Mouse (Mus musculus): ENCODE results near the gene Zmynd8. TPM values are rescaled to one million over a fixed set of nuclear protein-coding genes. Genes with fewer than 3 reads are reported as not detected.
A peak's percentile ranks its signal among the peaks of the same experiment; 100 is the strongest.

Gene Zmynd8
- polyA plus RNA-seq, 1 experiment from 2014 or later: 54.5 TPM

DNA sequence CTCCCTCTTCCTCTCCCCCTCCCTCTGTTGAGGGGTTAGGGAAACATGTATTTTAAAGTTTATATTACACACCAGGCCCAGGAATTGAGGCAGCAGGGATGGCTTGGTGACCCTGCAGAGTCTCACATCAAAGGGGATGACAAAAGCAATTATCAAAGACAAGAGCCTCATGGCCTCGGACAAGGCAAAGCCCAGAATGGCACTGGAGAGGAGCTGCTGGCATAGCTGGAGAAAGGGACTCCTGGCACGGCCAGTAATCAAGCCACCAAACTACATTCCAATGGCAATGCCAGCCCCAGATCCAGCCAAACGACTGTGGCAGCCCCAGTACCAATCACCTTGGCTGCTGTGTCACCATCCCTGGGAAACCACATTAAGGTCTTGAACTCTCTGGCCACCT lies 26.3 kb upstream of the Zmynd8 start:
- no peaks in the 10 kb centered on the region for H3K9me3 ChIP-seq (ENCODE audit: control insufficient read depth, low read length)
- no peak overlapping the region for H3K4me3 ChIP-seq (ENCODE audit: low read depth, low read length)
- H3K4me2 ChIP-seq (ENCODE audit: low read depth): no peak overlapping the region
- WGBS: 50% methylated on average over 3 of the region's 3 CpGs
- DNase-seq (ENCODE audit: low spot score) (no peak), ATAC-seq (ENCODE audit: insufficient read depth, low FRiP score, low TSS enrichment) (no peak)
- H3K4me1 ChIP-seq (ENCODE audit: control insufficient read depth, insufficient read depth, low read length): no peaks in the 10 kb centered on the region
- no peak overlapping the region for H3K27ac ChIP-seq (ENCODE audit: low read depth, low read length)
- no peaks in the 10 kb centered on the region for H3K36me3 ChIP-seq (ENCODE audit: control insufficient read depth, insufficient read depth, low read length)
- H3K27me3 ChIP-seq (ENCODE audit: control insufficient read depth, insufficient read depth, low read length): no peaks in the 10 kb centered on the region
- H3K9ac ChIP-seq (ENCODE audit: low read length): no peak overlapping the region

DNA sequence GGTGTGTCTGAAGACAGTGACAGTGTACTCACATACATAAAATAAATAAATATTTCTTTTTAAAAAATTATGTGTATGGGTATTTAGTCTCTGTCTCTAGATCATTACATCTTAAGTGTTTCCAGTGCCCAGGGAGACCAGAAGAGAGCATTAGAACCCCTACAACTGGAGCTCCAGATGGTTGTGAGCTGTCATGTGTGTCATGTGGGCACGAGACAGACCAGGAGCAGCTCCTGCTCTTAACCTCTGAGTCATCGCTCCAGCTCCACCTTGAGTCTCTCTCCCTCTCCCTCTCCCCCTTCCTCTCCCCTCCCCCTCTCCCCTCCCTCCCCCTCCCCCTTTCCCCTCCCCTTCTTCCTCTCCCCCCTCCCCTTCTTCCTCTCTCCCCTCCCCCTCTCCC lies 25.9 kb upstream of the Zmynd8 start:
- no peaks in the 10 kb centered on the region for H3K9me3 ChIP-seq (ENCODE audit: control insufficient read depth, low read length)
- ATAC-seq (ENCODE audit: insufficient read depth, low FRiP score, low TSS enrichment) (no peak), DNase-seq (ENCODE audit: low spot score) (no peak)
- H3K36me3 ChIP-seq (ENCODE audit: control insufficient read depth, insufficient read depth, low read length): no peaks in the 10 kb centered on the region
- no peaks in the 10 kb centered on the region for H3K4me1 ChIP-seq (ENCODE audit: control insufficient read depth, insufficient read depth, low read length)
- H3K27me3 ChIP-seq (ENCODE audit: control insufficient read depth, insufficient read depth, low read length): no peaks in the 10 kb centered on the region
- WGBS: 75% methylated on average over 2 of the region's 2 CpGs
- no peak overlapping the region for H3K4me2 ChIP-seq (ENCODE audit: low read depth)
- no peak overlapping the region for H3K27ac ChIP-seq (ENCODE audit: low read depth, low read length)
- no peak overlapping the region for H3K4me3 ChIP-seq (ENCODE audit: low read depth, low read length)
- H3K9ac ChIP-seq (ENCODE audit: low read length): no peak overlapping the region

DNA sequence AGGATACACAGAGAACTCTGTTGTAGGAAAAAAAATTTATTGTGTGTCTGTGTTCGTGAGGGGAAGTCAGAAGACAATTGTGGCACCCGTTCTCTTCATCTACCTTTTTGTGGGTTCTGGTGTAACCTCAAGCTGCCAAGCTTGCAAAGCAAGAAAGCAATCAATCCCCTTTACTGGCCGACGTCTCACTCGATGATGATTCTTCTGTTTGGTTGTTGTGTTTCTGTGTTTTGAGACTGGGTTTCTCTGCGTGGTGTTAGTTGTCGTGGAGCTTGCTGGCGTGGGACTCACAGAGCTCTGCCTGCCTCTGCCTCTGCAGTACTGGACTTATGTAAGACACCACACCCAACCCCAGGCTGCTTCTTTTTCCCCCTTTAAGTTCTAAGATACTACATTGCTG lies 24.9 kb upstream of the Zmynd8 start:
- no peaks in the 10 kb centered on the region for H3K4me1 ChIP-seq (ENCODE audit: control insufficient read depth, insufficient read depth, low read length)
- H3K27me3 ChIP-seq (ENCODE audit: control insufficient read depth, insufficient read depth, low read length): no peaks in the 10 kb centered on the region
- ATAC-seq (ENCODE audit: insufficient read depth, low FRiP score, low TSS enrichment) (no peak), DNase-seq (ENCODE audit: low spot score) (no peak)
- H3K9me3 ChIP-seq (ENCODE audit: control insufficient read depth, low read length): no peaks in the 10 kb centered on the region
- H3K4me2 ChIP-seq (ENCODE audit: low read depth): no peak overlapping the region
- H3K9ac ChIP-seq (ENCODE audit: low read length): no peak overlapping the region
- H3K27ac ChIP-seq (ENCODE audit: low read depth, low read length): no peak overlapping the region
- 88% methylated on average over 8 of the region's 8 CpGs for WGBS
- H3K4me3 ChIP-seq (ENCODE audit: low read depth, low read length): no peak overlapping the region
- H3K36me3 ChIP-seq (ENCODE audit: control insufficient read depth, insufficient read depth, low read length): no peaks in the 10 kb centered on the region

DNA sequence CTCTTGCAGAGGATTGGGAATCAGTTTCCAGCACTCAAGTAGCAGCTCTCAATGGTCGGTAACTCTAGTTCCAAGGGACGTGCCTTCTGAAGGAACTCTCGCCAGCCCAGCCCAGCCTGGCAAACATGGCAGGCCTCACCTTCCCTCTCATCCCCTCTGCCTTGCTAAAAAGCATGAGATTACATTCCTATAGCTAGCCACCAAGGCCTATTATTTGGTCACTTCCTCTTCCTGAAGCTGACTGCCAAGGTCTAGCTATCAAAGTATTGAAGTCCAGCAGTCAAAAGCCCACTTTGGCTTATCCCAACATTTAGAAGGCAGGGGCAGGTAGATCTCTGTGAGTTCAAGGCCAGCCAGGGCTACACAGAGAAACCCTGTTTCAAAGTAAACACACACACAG lies 24.2 kb upstream of the Zmynd8 start:
- no peak for DNase-seq (ENCODE audit: low spot score)
- H3K4me1 ChIP-seq (ENCODE audit: control insufficient read depth, insufficient read depth, low read length): no peaks in the 10 kb centered on the region
- no peak overlapping the region for H3K9ac ChIP-seq (ENCODE audit: low read length)
- 91% methylated on average over 3 of the region's 3 CpGs for whole genome bisulfite sequencing
- H3K36me3 ChIP-seq (ENCODE audit: control insufficient read depth, insufficient read depth, low read length): no peaks in the 10 kb centered on the region
- no peak overlapping the region for H3K4me3 ChIP-seq (ENCODE audit: low read depth, low read length)
- no peak overlapping the region for H3K27ac ChIP-seq (ENCODE audit: low read depth, low read length)
- no peak overlapping the region for H3K4me2 ChIP-seq (ENCODE audit: low read depth)
- H3K27me3 ChIP-seq (ENCODE audit: control insufficient read depth, insufficient read depth, low read length): no peaks in the 10 kb centered on the region
- no peak for ATAC-seq (ENCODE audit: insufficient read depth, low FRiP score, low TSS enrichment)
- no peaks in the 10 kb centered on the region for H3K9me3 ChIP-seq (ENCODE audit: control insufficient read depth, low read length)

DNA sequence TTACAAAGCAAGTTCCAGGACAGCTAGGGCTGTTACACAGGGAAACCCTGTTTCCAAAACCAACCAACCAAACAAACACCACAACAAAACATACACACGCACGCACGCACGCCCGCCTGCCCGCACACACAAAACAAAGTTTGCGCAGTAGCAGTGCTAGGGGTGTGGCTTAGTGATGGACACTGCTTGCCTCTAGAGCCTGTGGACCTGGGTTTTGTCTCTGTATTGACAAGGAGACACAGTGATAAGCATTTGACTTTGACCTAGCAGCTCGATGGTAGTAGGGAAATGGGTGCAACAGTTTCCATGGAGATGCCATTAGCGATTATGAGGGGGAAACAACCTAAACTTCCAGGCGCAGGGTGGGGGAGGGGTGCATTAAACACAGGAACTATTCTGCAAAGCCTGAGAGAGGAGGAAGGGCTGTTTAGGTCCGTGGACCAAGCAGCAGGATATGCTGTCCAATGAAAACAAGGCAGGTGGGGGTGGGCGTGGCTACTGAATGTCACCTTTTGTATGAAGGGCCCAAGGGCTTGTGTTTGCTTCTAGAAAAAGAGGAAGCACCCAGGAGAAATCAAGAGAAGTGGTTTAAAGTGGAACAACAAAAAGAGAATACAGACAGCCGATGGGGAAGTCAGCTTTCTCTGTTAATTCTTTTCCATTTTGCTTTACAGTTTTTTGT lies 23.4 kb upstream of the Zmynd8 start:
- H3K9me3 ChIP-seq (ENCODE audit: control insufficient read depth, low read length): no peaks in the 10 kb centered on the region
- DNase-seq (ENCODE audit: low spot score) (no peak), ATAC-seq (ENCODE audit: insufficient read depth, low FRiP score, low TSS enrichment) (no peak)
- no peak overlapping the region for H3K4me3 ChIP-seq (ENCODE audit: low read depth, low read length)
- H3K36me3 ChIP-seq (ENCODE audit: control insufficient read depth, insufficient read depth, low read length): no peaks in the 10 kb centered on the region
- no peak overlapping the region for H3K4me2 ChIP-seq (ENCODE audit: low read depth)
- H3K4me1 ChIP-seq (ENCODE audit: control insufficient read depth, insufficient read depth, low read length): no peaks in the 10 kb centered on the region
- H3K9ac ChIP-seq (ENCODE audit: low read length): no peak overlapping the region
- no peaks in the 10 kb centered on the region for H3K27me3 ChIP-seq (ENCODE audit: control insufficient read depth, insufficient read depth, low read length)
- 63% methylated on average over 13 of the region's 13 CpGs for WGBS
- no peak overlapping the region for H3K27ac ChIP-seq (ENCODE audit: low read depth, low read length)

DNA sequence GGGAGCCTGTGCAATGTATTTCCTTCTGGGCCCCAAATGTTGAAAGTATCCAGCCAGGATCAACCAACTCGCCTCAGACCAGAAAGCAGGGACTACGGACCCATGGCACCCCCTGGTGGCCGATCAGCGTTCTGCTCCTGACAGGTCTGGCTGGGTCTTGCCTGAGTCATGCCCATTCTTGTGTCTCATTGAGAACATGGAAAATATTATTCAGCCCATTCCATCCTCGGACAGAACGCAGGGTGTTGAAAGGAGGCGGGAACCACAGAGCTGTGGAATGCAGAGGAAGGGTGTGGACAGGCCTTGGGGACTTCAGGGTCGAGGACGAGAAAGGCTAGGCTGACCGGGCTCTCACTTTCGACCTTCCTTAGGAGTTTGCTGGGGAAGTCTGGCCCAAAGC lies 15.5 kb upstream of the Zmynd8 start:
- DNase-seq (ENCODE audit: low spot score) (peak; percentile 90), ATAC-seq (ENCODE audit: insufficient read depth, low FRiP score, low TSS enrichment) (no peak)
- H3K4me3 ChIP-seq (ENCODE audit: low read depth, low read length): no peak overlapping the region
- H3K4me1 ChIP-seq (ENCODE audit: control insufficient read depth, insufficient read depth, low read length): no peaks in the 10 kb centered on the region
- no peaks in the 10 kb centered on the region for H3K27me3 ChIP-seq (ENCODE audit: control insufficient read depth, insufficient read depth, low read length)
- WGBS: 28% methylated on average over 11 of the region's 11 CpGs
- no peak overlapping the region for H3K9ac ChIP-seq (ENCODE audit: low read length)
- H3K4me2 ChIP-seq (ENCODE audit: low read depth): no peak overlapping the region
- no peaks in the 10 kb centered on the region for H3K36me3 ChIP-seq (ENCODE audit: control insufficient read depth, insufficient read depth, low read length)
- H3K9me3 ChIP-seq (ENCODE audit: control insufficient read depth, low read length): no peaks in the 10 kb centered on the region
- H3K27ac ChIP-seq (ENCODE audit: low read depth, low read length): no peak overlapping the region

DNA sequence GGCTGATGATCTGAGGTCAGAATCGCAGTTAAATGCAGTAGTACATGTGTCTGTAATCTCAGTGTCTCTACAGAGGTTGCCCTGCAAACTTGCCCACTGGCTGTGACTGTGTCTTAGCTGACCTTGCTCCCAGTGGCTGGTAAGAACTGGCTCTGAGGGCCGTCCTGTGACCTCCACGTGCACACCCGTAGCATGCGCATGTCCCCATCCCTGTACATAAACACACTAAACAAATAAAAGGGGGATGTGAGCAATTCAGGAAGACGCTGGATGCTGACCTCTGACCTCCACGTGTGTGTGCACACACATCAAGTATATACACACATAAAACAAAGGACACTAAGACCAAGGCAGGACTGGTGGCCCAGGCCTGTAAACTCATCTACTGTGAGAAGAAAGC lies 14.3 kb upstream of the Zmynd8 start:
- no peak overlapping the region for H3K9ac ChIP-seq (ENCODE audit: low read length)
- no peak overlapping the region for H3K27ac ChIP-seq (ENCODE audit: low read depth, low read length)
- no peaks in the 10 kb centered on the region for H3K4me1 ChIP-seq (ENCODE audit: control insufficient read depth, insufficient read depth, low read length)
- 70% methylated on average over 7 of the region's 7 CpGs for WGBS
- DNase-seq (ENCODE audit: low spot score) (no peak), ATAC-seq (ENCODE audit: insufficient read depth, low FRiP score, low TSS enrichment) (no peak)
- H3K4me3 ChIP-seq (ENCODE audit: low read depth, low read length): no peak overlapping the region
- H3K4me2 ChIP-seq (ENCODE audit: low read depth): no peak overlapping the region
- no peaks in the 10 kb centered on the region for H3K9me3 ChIP-seq (ENCODE audit: control insufficient read depth, low read length)
- H3K27me3 ChIP-seq (ENCODE audit: control insufficient read depth, insufficient read depth, low read length): no peaks in the 10 kb centered on the region
- H3K36me3 ChIP-seq (ENCODE audit: control insufficient read depth, insufficient read depth, low read length): no peaks in the 10 kb centered on the region

DNA sequence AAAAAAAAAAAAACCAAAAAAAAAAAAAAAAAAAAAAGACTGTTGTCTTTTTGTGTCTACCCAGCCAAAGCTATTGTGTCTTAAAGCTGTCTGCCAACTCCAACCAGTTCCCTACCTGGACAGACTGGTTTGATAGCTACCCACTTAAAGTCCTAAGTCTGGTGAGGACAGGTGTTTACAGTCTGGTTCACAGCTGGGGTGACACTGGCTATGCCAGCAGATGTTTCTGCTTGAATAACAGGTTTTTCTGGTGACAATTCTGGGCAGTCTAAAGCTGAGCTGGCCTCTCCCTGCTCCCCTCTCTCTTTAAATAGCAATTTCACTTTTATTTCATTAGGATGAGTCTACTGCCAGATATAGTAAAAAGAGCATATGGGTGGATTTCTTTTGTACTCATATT lies 10.9 kb upstream of the Zmynd8 start:
- ATAC-seq (ENCODE audit: insufficient read depth, low FRiP score, low TSS enrichment): no peak
- Histone ChIP-seq H3K9me3 (ENCODE audit: control insufficient read depth, low read length) (no peaks in the 10 kb centered on the region), H3K27me3 (ENCODE audit: control insufficient read depth, insufficient read depth, low read length) (no peaks in the 10 kb centered on the region), H3K4me3 (ENCODE audit: low read depth, low read length) (no peak overlapping the region), H3K4me1 (ENCODE audit: control insufficient read depth, insufficient read depth, low read length) (peaks cover 5% of the 10 kb centered on the region; the same call in 1 of the 2 replicates), H3K36me3 (ENCODE audit: control insufficient read depth, insufficient read depth, low read length) (no peaks in the 10 kb centered on the region; the same call in 1 of the 2 replicates), H3K4me2 (ENCODE audit: low read depth) (no peak overlapping the region), H3K9ac (ENCODE audit: low read length) (no peak overlapping the region), H3K27ac (ENCODE audit: low read depth, low read length) (no peak overlapping the region)
- no peak for DNase-seq (ENCODE audit: low spot score)

DNA sequence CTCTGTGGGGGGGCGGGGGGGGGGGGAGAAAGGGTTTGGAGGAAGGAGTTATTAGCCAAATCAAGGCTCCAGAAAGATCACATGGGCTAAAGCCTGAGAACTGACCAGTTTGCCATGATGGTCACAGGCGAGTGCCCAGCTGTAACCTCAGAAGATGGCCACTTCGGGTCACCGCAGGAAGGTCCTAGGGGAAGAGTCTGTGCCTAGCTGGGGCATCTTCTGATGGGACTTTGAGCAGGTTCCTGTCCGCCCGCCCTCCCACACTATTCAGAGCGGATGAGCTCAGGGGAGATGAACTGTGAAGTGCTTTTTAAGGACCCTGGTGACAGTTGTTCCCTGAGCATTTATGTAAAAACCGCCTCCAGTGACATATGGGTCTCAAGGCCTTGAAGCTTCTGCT lies 8.4 kb upstream of the Zmynd8 start:
- DNase-seq (ENCODE audit: low spot score) (no peak), ATAC-seq (ENCODE audit: insufficient read depth, low FRiP score, low TSS enrichment) (no peak)
- no peaks in the 10 kb centered on the region for H3K27me3 ChIP-seq (ENCODE audit: control insufficient read depth, insufficient read depth, low read length)
- peaks cover 5% of the 10 kb centered on the region; the same call in 1 of the 2 replicates for H3K4me1 ChIP-seq (ENCODE audit: control insufficient read depth, insufficient read depth, low read length)
- 40% methylated on average over 7 of the region's 8 CpGs for WGBS
- no peaks in the 10 kb centered on the region; the same call in 1 of the 2 replicates for H3K36me3 ChIP-seq (ENCODE audit: control insufficient read depth, insufficient read depth, low read length)
- H3K4me3 ChIP-seq (ENCODE audit: low read depth, low read length): no peak overlapping the region
- no peak overlapping the region for H3K4me2 ChIP-seq (ENCODE audit: low read depth)
- no peak overlapping the region for H3K9ac ChIP-seq (ENCODE audit: low read length)
- no peaks in the 10 kb centered on the region for H3K9me3 ChIP-seq (ENCODE audit: control insufficient read depth, low read length)
- H3K27ac ChIP-seq (ENCODE audit: low read depth, low read length): no peak overlapping the region

All from neural tube, embryonic 11.5 days (tissue).